In genomic region chr11:97575638-97576037, GRCm38 (mm10) we compare ENCODE assay signal across 7 mouse cellular contexts. TPM values are rescaled to one million over a fixed set of nuclear protein-coding genes. Genes with fewer than 3 reads are reported as not detected.
DNase-seq lines count a peak whose midpoint lies in the region; TF ChIP-seq lines count a peak whose summit lies in the region.

No protein-coding gene starts in this region.

- peak; percentile 95 for DNase-seq in R1 (ENCODE audit: low read depth, low spot score)
- peak; percentile 97 to 99 for DNase-seq in cerebellum, postnatal 10 days
- DNase-seq in gastrocnemius, postnatal 10 days = peak; percentile 83
- DNase-seq in induced T-regulatory cell, adult 2 months (ENCODE audit: low read depth) = peak; percentile 86
- DNase-seq in left cerebral cortex, postnatal 25 days (ENCODE audit: low spot score in 2 of 2) = peak; percentile 74 to 79
- peak; percentile 93 for DNase-seq in mesoderm, embryonic 11.5 days (ENCODE audit: low read depth, low spot score)

- H3K4me1 ChIP-seq in small intestine, adult 2 months (ENCODE audit: control insufficient read depth, insufficient read depth, insufficient read length, low read length) = peaks cover 5% of the 10 kb centered on the region

- peak; percentile 83 for TF ChIP-seq CTCF in small intestine, adult 2 months (IDR thresholded peaks at IDR 0.05; ENCODE audit: extremely low read depth, insufficient read length, insufficient replicate concordance, low read depth, low read length)

- peaks cover 36% of the 10 kb centered on the region for H3K27me3 ChIP-seq in small intestine, adult 2 months (ENCODE audit: control insufficient read depth, insufficient read depth, low read length)

- no peaks in the 10 kb centered on the region for H3K36me3 ChIP-seq in small intestine, adult 2 months (ENCODE audit: control insufficient read depth, insufficient read depth, low read length)

- peak overlapping the region; percentile 65 for H3K4me3 ChIP-seq in small intestine, adult 2 months (ENCODE audit: low read depth, low read length)

- under 1% methylated on average over 18 of the region's 18 CpGs for WGBS in small intestine, adult 2 months

- TF ChIP-seq POLR2A in small intestine, adult 2 months (IDR thresholded peaks at IDR 0.05; ENCODE audit: low read depth, low read length) = no peak

- no peak overlapping the region for H3K27ac ChIP-seq in small intestine, adult 2 months (ENCODE audit: insufficient read depth, low read depth, low read length)

- intact Hi-C loops in left cerebral cortex, postnatal 25 days (cut with DNase I) = loop anchor here (2.0 kb wide), 1 partner anchor 45 kb away; no protein-coding TSS in a partner anchor

RNA-seq across cellular contexts. Expression of gene Srcin1, which starts 0.3 kb away (rescaled TPM):
- 1 to 10 TPM; 1.1 to 1.4 TPM for total RNA-seq in gastrocnemius, postnatal 10 days (2021)
- total RNA-seq in left cerebral cortex, postnatal 25 days (2021) = 100 to 1,000 TPM; 323 to 339 TPM
- polyA plus RNA-seq in small intestine, adult 2 months (2012; rRNA removed) = 0.43 and 0.53 TPM in 2 replicates

RNA-seq across cellular contexts. Expression of gene Epop, which starts 53.9 kb away (rescaled TPM):
- under 1 TPM; 0.59 to 0.68 TPM for total RNA-seq in gastrocnemius, postnatal 10 days (2021)
- total RNA-seq in left cerebral cortex, postnatal 25 days (2021) = 10 to 100 TPM; 77.4 to 92.2 TPM
- polyA plus RNA-seq in small intestine, adult 2 months (2012; rRNA removed) = 2.1 and 3.8 TPM in 2 replicates

Comparison
In these comparisons a context has a peak if more than half of its experiments do, and no peak if none do; other contexts are left out.
1. RNA of gene Srcin1, which starts 0.3 kb away (total RNA-seq): 323 to 339 TPM in left cerebral cortex, postnatal 25 days; 1.1 to 1.4 TPM in gastrocnemius, postnatal 10 days; every median in the first group is over 100 times any median in the second.
2. RNA of gene Epop, which starts 53.9 kb away (total RNA-seq): 77.4 to 92.2 TPM in left cerebral cortex, postnatal 25 days; 0.59 to 0.68 TPM in gastrocnemius, postnatal 10 days; every median in the first group is over 10 times any median in the second.
3. Peak in every context shown above with its lines, with median percentiles within 50 percentile points of each other: DNase-seq.